Mouse (Mus musculus): ENCODE measurements around the gene Oxnad1. TPM values are rescaled to one million over a fixed set of nuclear protein-coding genes. Genes with fewer than 3 reads are reported as not detected.
A peak's percentile ranks its signal among the peaks of the same experiment; 100 is the strongest.
"Not testable (repeated sequence)": the region's sequence is repeated elsewhere in the genome, so short reads cannot be mapped to it uniquely, and the experiment has no call there.

Gene Oxnad1
- polyA plus RNA-seq, 1 experiment: 36.4 TPM

DNA sequence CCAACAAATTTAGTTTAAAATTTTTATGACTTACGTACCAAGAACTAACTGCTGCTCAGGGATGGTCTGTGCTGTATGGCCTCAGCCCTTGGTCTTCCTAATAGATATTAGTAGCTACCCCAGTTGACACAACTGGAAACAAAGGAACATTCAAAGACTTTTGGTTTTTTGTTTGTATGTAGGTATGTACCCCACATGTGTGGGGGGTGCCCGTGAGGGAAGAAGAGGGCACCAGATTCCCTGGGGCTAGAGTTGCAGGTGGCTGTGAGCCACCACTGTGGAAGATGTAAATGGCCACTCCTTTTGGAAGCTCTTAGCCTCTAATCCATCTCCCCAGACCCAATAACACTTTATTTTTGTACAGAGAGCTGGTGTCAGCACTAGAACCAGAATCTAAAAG, 1.7 kb upstream of the Oxnad1 start:
- Histone ChIP-seq H3K9me3 (replicated peaks; ENCODE audit: control insufficient read depth, insufficient read depth, low read length, poor library complexity, severe bottlenecking) (no peaks in the 10 kb centered on the region), H3K36me3 (ENCODE audit: control insufficient read depth, insufficient read depth, low read length, poor library complexity, severe bottlenecking) (peaks cover 17% of the 10 kb centered on the region), H3K27ac (ENCODE audit: insufficient read depth, low read length) (no peak overlapping the region), H3K9ac (ENCODE audit: low read depth, poor library complexity, severe bottlenecking) (no peak overlapping the region), H3K4me1 (ENCODE audit: control insufficient read depth, insufficient read depth, low read length) (no peaks in the 10 kb centered on the region), H3K4me3 (ENCODE audit: low read depth, low read length) (no peak overlapping the region), H3K27me3 (ENCODE audit: control insufficient read depth, insufficient read depth, low read length, poor library complexity, severe bottlenecking) (no peaks in the 10 kb centered on the region)
- TF ChIP-seq EP300 (IDR thresholded peaks at IDR 0.05; ENCODE audit: insufficient read depth, low read depth, low read length) (no peak), CTCF (IDR thresholded peaks at IDR 0.05; ENCODE audit: low read depth, low read length) (no peak), POLR2A (IDR thresholded peaks at IDR 0.05; ENCODE audit: insufficient read depth, low read length) (no peak)

- no peaks in the 10 kb centered on the region for H3K9me3 ChIP-seq (replicated peaks; ENCODE audit: control insufficient read depth, insufficient read depth, low read length, poor library complexity, severe bottlenecking)
- H3K27ac ChIP-seq (ENCODE audit: insufficient read depth, low read length): peak within 1 kb of the TSS; percentile 89
- peaks cover 20% of the 10 kb centered on the region for H3K36me3 ChIP-seq (ENCODE audit: control insufficient read depth, insufficient read depth, low read length, poor library complexity, severe bottlenecking)
- peak within 1 kb of the TSS; percentile 94 for H3K4me3 ChIP-seq (ENCODE audit: low read depth, low read length)
- no peaks in the 10 kb centered on the region for H3K4me1 ChIP-seq (ENCODE audit: control insufficient read depth, insufficient read depth, low read length)
- TF ChIP-seq POLR2A (IDR thresholded peaks at IDR 0.05; ENCODE audit: insufficient read depth, low read length) (no peak), CTCF (IDR thresholded peaks at IDR 0.05; ENCODE audit: low read depth, low read length) (peak; percentile 27), EP300 (IDR thresholded peaks at IDR 0.05; ENCODE audit: insufficient read depth, low read depth, low read length) (no peak)
- H3K9ac ChIP-seq (ENCODE audit: low read depth, poor library complexity, severe bottlenecking): peak within 1 kb of the TSS; percentile 79
- H3K27me3 ChIP-seq (ENCODE audit: control insufficient read depth, insufficient read depth, low read length, poor library complexity, severe bottlenecking): no peaks in the 10 kb centered on the region
Observed at GRCm38 (mm10) chr14:32085486-32086201, 470 bp downstream of the Oxnad1 start, which contains the start of gene Dph3. TSS of gene Dph3 (minus strand) at chr14:32085729.

- no peaks in the 10 kb centered on the region for H3K9me3 ChIP-seq (replicated peaks; ENCODE audit: control insufficient read depth, insufficient read depth, low read length, poor library complexity, severe bottlenecking)
- H3K4me1 ChIP-seq (ENCODE audit: control insufficient read depth, insufficient read depth, low read length): no peaks in the 10 kb centered on the region
- peak overlapping the region; percentile 79 for H3K9ac ChIP-seq (ENCODE audit: low read depth, poor library complexity, severe bottlenecking)
- peak overlapping the region; percentile 89 for H3K27ac ChIP-seq (ENCODE audit: insufficient read depth, low read length)
- H3K36me3 ChIP-seq (ENCODE audit: control insufficient read depth, insufficient read depth, low read length, poor library complexity, severe bottlenecking): peaks cover 21% of the 10 kb centered on the region
- peak overlapping the region; percentile 94 for H3K4me3 ChIP-seq (ENCODE audit: low read depth, low read length)
- no peaks in the 10 kb centered on the region for H3K27me3 ChIP-seq (ENCODE audit: control insufficient read depth, insufficient read depth, low read length, poor library complexity, severe bottlenecking)
- TF ChIP-seq POLR2A (IDR thresholded peaks at IDR 0.05; ENCODE audit: insufficient read depth, low read length) (no peak), CTCF (IDR thresholded peaks at IDR 0.05; ENCODE audit: low read depth, low read length) (no peak), EP300 (IDR thresholded peaks at IDR 0.05; ENCODE audit: insufficient read depth, low read depth, low read length) (no peak)
Observed at GRCm38 (mm10) chr14:32086226-32086625, 1.1 kb downstream of the Oxnad1 start.

DNA sequence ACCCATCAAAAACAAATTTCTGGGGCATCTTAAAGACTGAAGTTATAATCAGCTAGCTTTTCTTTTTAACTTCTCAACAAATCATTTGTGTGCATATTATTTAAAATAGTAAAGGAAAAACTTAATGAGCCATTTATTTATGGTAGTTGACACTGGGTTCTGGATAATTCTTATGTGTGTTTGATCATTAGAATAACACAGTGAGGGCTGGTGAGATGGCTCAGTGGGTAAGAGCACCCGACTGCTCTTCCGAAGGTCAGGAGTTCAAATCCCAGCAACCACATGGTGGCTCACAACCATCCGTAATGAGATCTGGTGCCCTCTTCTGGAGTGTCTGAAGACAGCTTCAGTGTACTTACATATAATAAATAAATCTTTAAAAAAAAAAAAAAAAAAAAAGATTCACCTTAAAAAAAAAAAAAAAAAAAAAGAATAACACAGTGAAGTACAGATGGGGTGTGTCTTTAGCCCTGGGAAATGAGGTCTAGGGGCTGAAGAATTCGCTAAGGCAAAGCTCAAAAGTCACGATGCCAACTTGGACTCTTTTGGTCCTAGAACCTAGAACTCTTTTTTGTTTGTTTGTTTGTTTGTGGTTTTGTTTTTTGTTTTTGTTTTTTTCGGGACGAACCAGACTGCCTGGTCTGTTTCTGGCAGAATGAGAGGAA, 2.5 kb downstream of the Oxnad1 start:
- H3K27ac ChIP-seq (ENCODE audit: insufficient read depth, low read length): 0 out of 2 replicates have a peak overlapping the region, but pooled peaks have one; percentile 61
- H3K4me3 ChIP-seq (ENCODE audit: low read depth, low read length); H3K9me3 ChIP-seq (replicated peaks; ENCODE audit: control insufficient read depth, insufficient read depth, low read length, poor library complexity, severe bottlenecking); H3K27me3 ChIP-seq (ENCODE audit: control insufficient read depth, insufficient read depth, low read length, poor library complexity, severe bottlenecking); H3K4me1 ChIP-seq (ENCODE audit: control insufficient read depth, insufficient read depth, low read length): not testable (repeated sequence)
- peak overlapping the region; percentile 44 for H3K9ac ChIP-seq (ENCODE audit: low read depth, poor library complexity, severe bottlenecking)
- peaks cover 18% of the 10 kb centered on the region for H3K36me3 ChIP-seq (ENCODE audit: control insufficient read depth, insufficient read depth, low read length, poor library complexity, severe bottlenecking)

GRCm38 (mm10) chr14:32091124-32091523, 6.0 kb downstream of the Oxnad1 start:
- no peaks in the 10 kb centered on the region for H3K4me1 ChIP-seq (ENCODE audit: control insufficient read depth, insufficient read depth, low read length)
- no peak overlapping the region for H3K4me3 ChIP-seq (ENCODE audit: low read depth, low read length)
- H3K27me3 ChIP-seq (ENCODE audit: control insufficient read depth, insufficient read depth, low read length, poor library complexity, severe bottlenecking): no peaks in the 10 kb centered on the region
- H3K36me3 ChIP-seq (ENCODE audit: control insufficient read depth, insufficient read depth, low read length, poor library complexity, severe bottlenecking): peaks cover 39% of the 10 kb centered on the region
- no peak overlapping the region for H3K27ac ChIP-seq (ENCODE audit: insufficient read depth, low read length)
- no peak overlapping the region for H3K9ac ChIP-seq (ENCODE audit: low read depth, poor library complexity, severe bottlenecking)
- no peak for TF ChIP-seq POLR2A (IDR thresholded peaks at IDR 0.05; ENCODE audit: insufficient read depth, low read length)
- H3K9me3 ChIP-seq (replicated peaks; ENCODE audit: control insufficient read depth, insufficient read depth, low read length, poor library complexity, severe bottlenecking): no peaks in the 10 kb centered on the region

GRCm38 (mm10) chr14:32091704-32092103, 6.5 kb downstream of the Oxnad1 start:
- no peaks in the 10 kb centered on the region for H3K27me3 ChIP-seq (ENCODE audit: control insufficient read depth, insufficient read depth, low read length, poor library complexity, severe bottlenecking)
- no peak overlapping the region for H3K4me3 ChIP-seq (ENCODE audit: low read depth, low read length)
- no peak overlapping the region for H3K9ac ChIP-seq (ENCODE audit: low read depth, poor library complexity, severe bottlenecking)
- peaks cover 44% of the 10 kb centered on the region for H3K36me3 ChIP-seq (ENCODE audit: control insufficient read depth, insufficient read depth, low read length, poor library complexity, severe bottlenecking)
- H3K9me3 ChIP-seq (replicated peaks; ENCODE audit: control insufficient read depth, insufficient read depth, low read length, poor library complexity, severe bottlenecking): no peaks in the 10 kb centered on the region
- TF ChIP-seq EP300 (IDR thresholded peaks at IDR 0.05; ENCODE audit: insufficient read depth, low read depth, low read length): no peak
- TF ChIP-seq CTCF (IDR thresholded peaks at IDR 0.05; ENCODE audit: low read depth, low read length): no peak
- TF ChIP-seq POLR2A (IDR thresholded peaks at IDR 0.05; ENCODE audit: insufficient read depth, low read length): no peak
- H3K27ac ChIP-seq (ENCODE audit: insufficient read depth, low read length): no peak overlapping the region
- no peaks in the 10 kb centered on the region for H3K4me1 ChIP-seq (ENCODE audit: control insufficient read depth, insufficient read depth, low read length)

Data from ES-Bruce4 (cell line).